Mouse (Mus musculus) telencephalon, adult 2 months (tissue): ENCODE data around the gene Pifo.

Experiments
- DNase-seq: peaks from one replicate; pipeline ENCODE4 v3.0.0-alpha.2; 2011; ENCODE audit warnings: low read depth, low spot score

Pifo gene

DNA sequence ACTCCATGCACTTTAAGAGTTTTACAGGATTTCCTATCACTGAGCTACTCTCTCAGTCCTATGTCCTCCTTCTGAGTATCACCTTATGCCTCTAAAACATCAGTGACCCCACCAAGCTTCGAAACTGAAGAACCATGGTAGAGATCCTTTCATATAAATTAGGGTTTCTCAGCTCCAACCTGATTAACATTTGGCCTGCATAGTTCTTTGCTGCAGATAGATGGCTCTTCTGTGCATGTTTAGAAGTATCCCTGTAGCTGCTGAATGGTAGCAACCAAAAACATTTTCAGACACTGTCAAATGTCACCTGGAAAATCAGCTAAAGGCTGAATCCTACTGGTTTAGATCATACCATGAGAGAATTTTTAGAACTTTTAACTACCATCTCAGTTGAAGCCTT, 57.2 kb downstream of the Pifo start:
- DNase-seq, result no peak

DNA sequence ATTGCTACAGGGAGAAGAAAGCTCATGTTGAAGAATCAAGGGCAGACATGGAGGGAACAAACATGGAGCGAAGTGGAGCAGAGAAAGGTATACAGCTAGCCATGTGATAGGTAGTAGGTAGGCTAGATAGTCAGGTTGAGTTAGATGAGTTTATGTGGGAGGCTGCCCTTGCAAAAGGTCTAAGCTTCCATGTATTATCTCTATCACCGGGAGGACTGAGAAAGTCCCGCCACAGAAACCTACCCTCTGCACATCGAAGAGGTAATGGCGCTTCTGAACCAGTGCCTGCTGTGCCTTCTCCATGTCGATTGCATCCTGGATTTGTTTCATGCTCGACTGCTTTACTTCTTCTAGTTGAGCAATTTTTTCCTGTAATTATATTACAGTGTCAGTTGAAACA, 63.1 kb downstream of the Pifo start:
- no peak for DNase-seq
